In the genomic region with DNA sequence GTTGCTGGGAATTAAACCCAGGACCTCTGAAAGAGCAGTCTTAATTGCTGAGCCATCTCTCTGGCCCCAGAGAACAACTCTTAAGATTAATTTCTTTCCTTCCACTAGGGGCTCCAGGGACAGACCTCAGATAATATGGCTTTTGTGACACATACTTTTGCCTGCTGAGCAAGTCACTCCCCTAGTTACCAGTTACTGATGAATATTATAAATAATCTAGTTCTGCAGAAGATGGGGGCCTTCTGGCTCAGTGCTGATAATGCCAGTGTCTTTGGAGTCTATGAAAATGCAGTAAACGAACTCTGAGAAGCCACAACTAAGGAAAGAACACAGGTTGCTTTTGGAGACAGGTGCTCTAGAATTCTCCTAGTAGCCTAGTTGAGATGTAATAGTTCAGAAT, we compare ENCODE assay signal across 24 mouse cellular contexts. TPM values are rescaled to one million over a fixed set of nuclear protein-coding genes. Genes with fewer than 3 reads are reported as not detected.
"Had no signal": no experiment of that assay in that cellular context is flagged by ENCODE, and none has a peak within 500 bp of the region (broad histone marks: within the 10 kb centered on the region; RNA-seq: fewer than 3 reads in every experiment).

No protein-coding gene starts in this region.

- ATAC-seq: intestine, embryonic 15.5 days; lung, postnatal 0 days; midbrain, embryonic 13.5 days; midbrain, embryonic 16.5 days had no signal

- H3K4me2 ChIP-seq: intestine, embryonic 15.5 days; kidney, embryonic 15.5 days; liver, embryonic 15.5 days; lung, embryonic 14.5 days; midbrain, embryonic 13.5 days; neural tube, embryonic 13.5 days had no signal

- DNase-seq: kidney, adult 11 months; kidney, adult 8-10 months; kidney, postnatal 10 days; kidney, postnatal 36 days; layer of hippocampus, postnatal 36 days; lung, embryonic 14.5 days; retina, postnatal 1 day; thymus, postnatal 25 days had no signal

- H3K9me3 ChIP-seq: intestine, embryonic 15.5 days; kidney, embryonic 15.5 days; liver, embryonic 15.5 days; megakaryocyte, embryonic 14.5 days; midbrain, embryonic 13.5 days; neural tube, embryonic 13.5 days had no signal

- H3K9ac ChIP-seq: intestine, embryonic 15.5 days; kidney, embryonic 15.5 days; liver, embryonic 15.5 days; lung, embryonic 14.5 days; midbrain, embryonic 13.5 days; neural tube, embryonic 13.5 days had no signal

- H3K36me3 ChIP-seq: intestine, embryonic 15.5 days; kidney, embryonic 15.5 days; liver, embryonic 15.5 days; midbrain, embryonic 13.5 days; neural tube, embryonic 13.5 days had no signal

- H3K4me1 ChIP-seq: intestine, embryonic 15.5 days; kidney, embryonic 15.5 days; megakaryocyte, embryonic 14.5 days; neural tube, embryonic 13.5 days had no signal

- H3K27me3 ChIP-seq: intestine, embryonic 15.5 days; kidney, embryonic 15.5 days; liver, embryonic 15.5 days; midbrain, embryonic 13.5 days; neural tube, embryonic 13.5 days had no signal

- H3K4me3 ChIP-seq: intestine, embryonic 15.5 days; kidney, embryonic 15.5 days; left cerebral cortex, adult 2 months; liver, embryonic 15.5 days; megakaryocyte, embryonic 14.5 days; midbrain, embryonic 13.5 days; myocyte; neural tube, embryonic 13.5 days had no signal

- H3K27ac ChIP-seq: intestine, embryonic 15.5 days; kidney, embryonic 15.5 days; left cerebral cortex, adult 2 months; liver, embryonic 15.5 days; macrophage; midbrain, embryonic 13.5 days; neural tube, embryonic 13.5 days; stomach, postnatal 0 days had no signal

RNA-seq across cellular contexts. Expression of gene Glrp1, which starts 26.4 kb away (rescaled TPM):
- polyA plus RNA-seq: intestine, embryonic 15.5 days; kidney, embryonic 15.5 days; limb, embryonic 11.5 days; limb, embryonic 14.5 days; midbrain, embryonic 13.5 days; midbrain, embryonic 16.5 days; neural tube, embryonic 13.5 days; small intestine, adult 2 months; stomach, embryonic 14.5 days; stomach, postnatal 0 days had no signal
